Mouse (Mus musculus) spleen, embryonic (tissue): ENCODE data around the gene Pip4k2a.

Experiments
- CTCF ChIA-PET: fragments of 350-600 bp; sonication (Branson Sonifier 250); formaldehyde crosslinking; loops from one replicate; lab custom pipeline; 2022; lab: Charles Lee

Pip4k2a gene

DNA sequence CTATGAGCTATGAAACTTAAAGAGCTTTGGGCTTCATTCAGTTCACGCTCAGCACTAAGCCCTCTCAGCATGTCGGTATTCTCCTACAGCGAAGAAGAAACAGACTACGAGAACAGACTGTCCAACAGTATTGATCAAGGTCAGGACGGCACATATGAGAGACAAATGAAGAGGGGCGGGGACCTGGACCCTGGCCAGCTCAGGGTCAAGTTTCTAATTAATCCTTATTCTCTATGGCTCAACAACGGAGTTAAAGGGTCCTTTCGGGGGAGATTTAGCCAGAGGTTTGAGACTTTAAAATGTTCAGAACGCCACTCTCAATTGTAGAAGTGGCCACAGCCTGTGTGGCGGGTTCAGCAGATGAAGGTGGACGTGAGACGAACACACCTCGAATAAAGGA, 141.5 kb downstream of the Pip4k2a start:
- CTCF ChIA-PET = interaction anchor here (0.5 kb wide), 1 partner anchor 100 kb away, joined by 5 read pairs; no protein-coding TSS in a partner anchor

DNA sequence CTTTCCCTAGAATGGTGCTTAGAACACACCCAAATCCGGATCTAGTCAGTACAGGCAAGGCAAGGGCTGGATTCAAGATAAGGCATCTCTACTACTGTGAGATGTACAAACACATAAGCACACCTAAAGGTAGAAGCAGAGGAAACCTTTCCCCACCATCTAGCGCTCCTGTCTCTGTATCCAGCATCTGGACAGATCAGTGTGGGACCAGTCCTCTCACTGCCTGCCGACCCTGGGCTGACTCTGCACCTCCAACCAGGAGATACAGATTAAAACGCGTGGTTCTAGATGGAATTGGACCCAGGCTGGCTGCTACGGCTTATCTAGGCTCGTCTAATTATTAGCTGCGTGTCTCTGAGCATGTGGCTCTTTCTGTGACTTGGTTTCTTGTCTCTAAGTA, 142.7 kb downstream of the Pip4k2a start:
- CTCF ChIA-PET = no interaction called here

DNA sequence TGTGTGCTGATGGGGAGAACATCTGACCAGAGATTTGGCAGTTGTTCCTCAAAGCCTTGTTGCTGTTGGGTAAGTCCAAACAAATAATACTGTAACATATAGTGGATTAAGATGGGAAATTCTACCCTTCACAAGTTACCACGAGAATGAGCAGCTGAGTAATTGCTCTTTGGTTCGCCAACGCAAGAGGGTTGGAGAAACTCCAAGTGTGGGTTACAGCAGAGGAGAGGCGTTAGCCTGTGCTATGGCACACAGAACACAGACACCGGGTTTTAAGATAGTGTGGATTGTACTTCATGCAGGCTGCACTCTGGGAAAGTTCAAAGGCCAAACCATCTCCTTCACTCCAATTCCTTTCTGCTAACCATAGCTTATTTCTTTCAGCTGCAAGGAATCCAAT, 144.6 kb downstream of the Pip4k2a start:
- CTCF ChIA-PET = no interaction called here

DNA sequence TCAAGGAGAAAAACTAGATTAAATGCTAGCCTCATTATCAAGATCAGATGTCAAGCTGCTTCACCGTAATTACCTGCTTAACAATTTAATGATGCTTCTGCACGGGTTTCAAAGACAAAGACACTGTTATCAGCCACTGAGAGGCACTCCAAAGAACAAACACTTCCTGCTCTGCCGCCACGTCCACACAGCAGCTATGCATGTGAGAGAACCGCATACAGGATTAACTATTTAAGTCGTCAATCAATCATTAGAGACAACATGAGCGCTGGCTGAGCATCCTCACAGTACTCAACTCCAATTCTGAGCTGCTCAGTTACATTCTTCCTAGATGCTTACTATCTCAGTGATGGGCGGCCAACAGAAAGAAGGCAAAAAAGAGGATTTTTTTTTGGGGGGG, 147.3 kb downstream of the Pip4k2a start:
- CTCF ChIA-PET = interaction anchor here (0.6 kb wide), 1 partner anchor 9 kb away, joined by 7 read pairs; no protein-coding TSS in a partner anchor

DNA sequence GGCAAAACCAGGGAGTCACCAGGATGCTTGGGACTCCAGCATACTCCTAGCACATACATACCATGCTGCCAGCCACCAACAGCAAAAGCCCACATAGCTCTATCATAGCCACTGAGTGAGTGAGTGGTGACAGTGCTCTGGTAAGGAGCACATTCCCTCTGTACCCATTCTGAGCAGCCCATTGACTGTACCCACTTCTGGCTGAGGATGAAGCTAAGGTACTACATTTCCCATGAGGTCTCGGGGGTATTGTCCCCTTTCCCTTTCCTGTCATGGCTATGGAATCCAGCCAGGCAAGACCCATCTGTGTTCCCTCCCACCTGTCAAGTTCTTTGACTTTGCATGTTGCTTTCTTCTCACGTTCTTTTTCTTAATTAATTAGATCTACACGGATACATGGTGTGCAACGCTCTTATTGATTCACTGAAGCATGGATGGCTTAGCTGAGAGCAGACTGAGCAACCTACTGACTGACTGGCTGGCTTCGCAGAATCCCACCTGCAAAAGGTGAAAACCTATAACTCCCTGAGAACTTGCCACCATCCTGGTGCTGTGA, 149.8 kb downstream of the Pip4k2a start:
- CTCF ChIA-PET = interaction anchor here (0.8 kb wide), 1 partner anchor 9 kb away, joined by 11 read pairs; no protein-coding TSS in a partner anchor

DNA sequence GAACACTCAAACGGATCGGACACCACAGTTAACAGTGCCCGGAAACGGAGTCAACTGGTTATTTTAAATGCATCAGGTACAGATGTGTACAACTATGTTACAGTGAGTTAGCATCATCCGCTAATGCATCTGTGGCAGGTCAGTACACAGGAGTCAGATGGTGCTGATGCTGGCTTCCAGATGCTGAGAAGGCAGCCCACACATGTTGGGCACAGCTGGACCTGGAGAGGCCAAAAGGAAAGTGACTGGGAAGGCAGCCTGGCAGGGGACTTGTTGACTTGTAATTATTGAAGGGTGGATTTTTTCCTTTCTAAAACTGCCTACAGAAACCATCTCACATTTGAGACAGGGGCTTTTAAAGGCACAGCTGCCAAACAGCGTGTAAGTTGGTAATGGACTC, 155.4 kb downstream of the Pip4k2a start:
- CTCF ChIA-PET = interaction anchor here (0.5 to 0.7 kb wide), 2 partner anchors 32 to 317 kb away, joined by 3 to 4 read pairs; no protein-coding TSS in a partner anchor

GRCm38 (mm10) chr2:18841051-18841450, 156.9 kb downstream of the Pip4k2a start:
- CTCF ChIA-PET = interaction anchor here (0.6 kb wide), 2 partner anchors 74 to 452 kb away, joined by 3 to 4 read pairs; no protein-coding TSS in a partner anchor

DNA sequence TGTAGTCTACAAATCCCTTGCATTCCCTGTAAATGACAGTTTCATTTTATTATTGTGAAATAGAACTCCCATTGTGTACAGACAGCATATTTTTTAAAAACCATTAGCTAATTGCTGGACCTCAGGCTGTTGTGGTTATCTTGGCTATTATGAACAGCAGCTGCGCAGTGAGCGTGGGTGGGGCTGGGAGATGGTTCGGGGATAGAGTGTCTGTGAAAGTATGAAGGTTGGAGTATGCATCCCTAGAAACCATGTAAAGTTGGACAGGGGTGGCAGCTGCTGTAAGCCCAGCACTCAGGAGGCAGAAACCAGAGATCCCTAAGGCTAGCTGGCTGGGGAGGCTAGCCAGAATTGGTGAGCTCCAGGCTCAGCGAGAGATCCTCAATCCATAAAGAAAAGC, 158.4 kb downstream of the Pip4k2a start:
- CTCF ChIA-PET = no interaction called here

DNA sequence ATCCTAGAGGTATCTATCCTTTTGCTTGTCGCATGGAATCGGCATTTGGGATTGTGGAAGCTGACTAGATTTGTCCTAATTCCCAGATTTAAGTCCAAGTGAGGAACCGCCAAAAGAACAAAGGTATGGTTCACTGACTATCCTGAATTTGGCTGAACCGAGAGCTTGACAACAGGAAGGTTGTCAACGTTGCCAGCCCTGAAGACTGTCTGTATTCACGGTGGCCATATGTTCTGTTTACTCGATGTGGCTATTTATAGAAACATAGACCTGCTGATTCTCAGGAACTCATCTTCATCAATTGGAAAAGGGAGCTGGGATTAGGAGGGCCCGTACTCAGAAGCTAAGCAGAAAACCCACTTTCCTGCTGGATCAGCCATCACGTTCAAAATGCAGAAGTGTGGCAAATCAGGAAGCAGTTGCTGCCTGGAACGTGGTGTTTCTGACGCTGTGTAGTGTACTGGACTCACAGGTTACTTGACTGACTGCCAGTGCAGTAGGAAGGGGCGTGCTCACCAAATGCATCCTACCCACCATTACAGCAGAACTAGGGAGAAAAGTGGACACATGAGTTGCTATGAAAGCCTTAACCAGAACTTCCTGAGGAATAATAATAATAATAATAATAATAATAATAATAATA, 162.5 kb downstream of the Pip4k2a start:
- CTCF ChIA-PET = no interaction called here

- CTCF ChIA-PET = no interaction called here
Measured at GRCm38 (mm10) chr2:18833024-18833590, 164.8 kb downstream of the Pip4k2a start.

- CTCF ChIA-PET = no interaction called here
Measured at GRCm38 (mm10) chr2:18831031-18831774, 166.7 kb downstream of the Pip4k2a start.

DNA sequence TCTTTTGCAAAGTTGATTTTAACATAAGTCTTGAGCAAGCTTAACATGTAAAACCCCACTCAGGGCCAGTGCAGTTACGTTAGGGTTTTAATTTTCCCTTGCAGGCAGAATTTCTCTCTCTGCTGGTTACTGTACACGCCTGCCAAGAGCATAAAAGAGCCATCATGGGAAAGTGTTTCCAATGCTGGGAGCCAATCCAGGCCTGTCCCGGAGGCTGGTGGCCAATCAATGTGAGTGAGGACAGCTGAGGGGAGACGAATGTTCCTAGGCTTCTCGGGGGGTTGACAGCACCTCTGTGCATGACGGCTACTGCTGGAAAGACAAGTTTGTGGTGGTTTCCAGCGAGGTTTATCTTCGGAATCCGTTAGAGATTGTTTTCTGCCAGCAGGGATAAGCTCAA, 175.2 kb downstream of the Pip4k2a start:
- CTCF ChIA-PET = no interaction called here

DNA sequence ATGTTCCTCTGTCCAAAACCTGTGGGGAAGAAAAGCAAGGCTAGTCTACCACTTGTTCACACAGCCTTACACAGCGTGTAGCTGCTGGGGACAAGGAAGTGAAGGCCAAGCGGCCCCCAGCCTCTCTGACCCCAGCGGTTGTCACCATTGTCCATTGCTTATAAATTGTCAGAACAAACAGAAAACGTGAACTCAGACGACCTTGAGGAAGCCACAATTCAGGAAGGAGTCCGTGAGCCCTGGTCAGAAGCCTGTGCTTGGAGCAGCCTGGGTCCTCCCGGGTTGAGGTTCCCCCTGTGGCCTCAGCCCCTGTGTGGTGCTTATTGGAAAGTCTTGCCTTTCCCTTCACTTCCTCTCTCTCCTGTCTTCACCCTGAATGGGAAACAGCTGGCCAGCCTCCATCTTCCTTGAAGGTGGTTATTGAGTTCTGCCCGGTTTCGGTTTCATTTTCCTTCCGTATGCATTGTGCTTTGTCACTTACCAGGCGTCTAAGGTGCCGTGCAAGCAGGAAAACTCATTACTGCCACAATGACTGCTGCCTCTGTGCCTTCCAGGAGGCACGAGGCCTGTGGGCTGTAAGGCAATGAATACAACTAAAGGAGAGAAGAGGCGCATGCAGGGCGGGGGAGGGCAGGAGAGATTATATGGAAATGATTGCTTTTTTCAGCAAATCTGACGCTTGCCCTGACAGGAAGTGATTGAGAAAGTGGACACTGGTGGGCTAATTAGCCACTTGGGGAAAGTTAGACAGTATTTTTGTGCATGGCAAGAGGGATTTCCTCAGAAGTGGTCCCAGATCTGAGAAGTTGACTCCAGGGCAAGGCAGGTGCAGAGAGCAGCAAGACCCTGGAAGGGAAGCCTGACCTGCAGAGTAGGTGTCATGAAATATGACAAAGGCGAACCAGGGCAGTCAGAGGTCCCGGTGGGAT, 176.2 kb downstream of the Pip4k2a start:
- CTCF ChIA-PET = interaction anchor here (0.6 kb wide), 1 partner anchor 450 kb away, joined by 6 read pairs; no protein-coding TSS in a partner anchor

DNA sequence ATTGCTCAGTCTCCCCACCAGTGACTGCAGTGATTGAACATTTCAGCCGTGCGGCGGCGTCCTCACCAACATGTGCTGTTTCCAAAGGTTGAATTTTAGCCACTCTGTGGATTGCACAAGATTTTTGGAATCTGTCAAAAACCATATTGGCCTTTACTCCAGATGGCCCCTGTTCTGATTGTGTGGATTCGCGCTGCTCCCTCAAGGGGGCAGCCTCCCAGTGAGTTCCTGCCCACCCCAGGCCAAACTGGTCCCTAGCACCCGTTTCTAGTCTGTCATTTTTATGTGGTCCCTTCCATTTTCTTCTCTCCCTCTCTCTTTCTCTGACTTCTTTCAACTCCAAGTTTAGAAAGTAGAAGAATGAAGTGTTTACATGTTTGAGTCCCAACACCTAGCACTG, 178.4 kb downstream of the Pip4k2a start:
- CTCF ChIA-PET = no interaction called here

- CTCF ChIA-PET = interaction anchor here (0.8 kb wide), 1 partner anchor 128 kb away, joined by 18 read pairs; no protein-coding TSS in a partner anchor
Measured at GRCm38 (mm10) chr2:18816036-18816435, 181.9 kb downstream of the Pip4k2a start.

DNA sequence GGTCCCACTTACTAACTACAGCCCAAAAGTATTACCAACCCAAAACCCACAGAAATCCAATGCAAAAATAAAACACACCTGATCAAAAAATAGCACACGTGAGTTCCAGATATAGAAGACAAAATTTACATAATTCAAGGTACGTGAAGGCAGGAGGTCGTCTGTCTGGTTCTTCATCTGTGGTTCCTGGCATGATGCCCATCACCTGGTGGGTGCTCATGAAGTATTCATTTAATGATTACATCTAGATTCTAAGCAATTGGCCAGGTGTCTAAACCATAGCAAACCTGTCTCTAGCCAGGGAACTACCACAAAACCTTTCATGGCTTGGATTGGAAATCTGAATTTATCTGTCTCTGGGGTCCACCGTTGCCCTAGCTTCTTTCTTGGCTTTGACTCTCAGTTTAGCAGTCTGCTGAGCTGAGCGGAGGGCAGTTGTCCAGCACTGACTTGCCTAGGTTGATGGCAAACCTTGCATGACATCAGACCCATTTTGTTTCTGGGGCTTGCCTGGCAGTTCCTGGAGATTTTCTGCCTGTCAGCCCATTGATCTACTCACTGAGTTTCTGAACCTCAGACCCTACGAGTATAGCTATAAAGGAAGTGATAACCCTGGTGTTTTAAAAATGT, 182.5 kb downstream of the Pip4k2a start:
- CTCF ChIA-PET = interaction anchor here (0.8 kb wide), 1 partner anchor 129 kb away, joined by 18 read pairs; no protein-coding TSS in a partner anchor

DNA sequence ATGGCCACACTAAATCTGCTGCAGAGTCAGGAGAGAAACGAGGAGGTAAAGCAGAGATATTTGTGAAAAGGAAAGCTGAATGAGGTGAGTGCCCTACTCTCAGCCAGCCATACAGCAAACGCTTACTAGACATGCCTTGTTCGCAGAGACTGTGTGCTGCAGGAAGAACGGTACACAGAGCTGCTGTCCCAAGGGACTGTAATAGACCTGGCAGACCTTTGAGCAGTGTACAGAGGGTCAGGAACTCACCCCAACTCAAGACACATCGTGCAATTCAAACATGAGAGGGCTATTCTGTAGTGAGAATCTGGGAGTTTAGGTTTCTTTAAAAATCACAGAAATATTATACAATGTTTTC, 183.5 kb downstream of the Pip4k2a start:
- CTCF ChIA-PET = no interaction called here

- CTCF ChIA-PET = no interaction called here
Measured at GRCm38 (mm10) chr2:18813683-18814446, 184.1 kb downstream of the Pip4k2a start.

DNA sequence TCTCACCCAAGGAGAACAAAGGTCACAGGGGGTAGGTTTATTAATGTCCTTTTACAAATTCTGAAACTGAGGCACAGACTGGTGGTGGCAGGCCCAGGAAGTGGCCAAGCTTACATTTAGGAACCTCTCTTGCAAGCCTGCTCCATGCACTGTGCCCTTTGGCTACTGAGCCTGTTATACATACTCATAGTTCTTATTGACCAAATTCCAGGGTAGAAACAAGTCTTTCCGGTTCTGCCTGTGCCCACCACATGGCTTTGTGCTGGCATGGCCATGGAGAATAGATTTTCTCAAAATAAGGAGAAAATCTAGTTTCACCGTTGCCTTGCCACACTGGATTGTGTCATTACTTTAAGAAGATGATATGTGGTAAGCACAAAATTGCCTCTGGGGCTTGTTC, 190.0 kb downstream of the Pip4k2a start:
- CTCF ChIA-PET = no interaction called here
